Mouse (Mus musculus): ENCODE measurements around the gene Ttf1. TPM values are rescaled to one million over a fixed set of nuclear protein-coding genes. Genes with fewer than 3 reads are reported as not detected.

The Ttf1 gene
- polyA plus RNA-seq (2012; rRNA removed), result 4.4 and 4.9 TPM in 2 replicates

DNA sequence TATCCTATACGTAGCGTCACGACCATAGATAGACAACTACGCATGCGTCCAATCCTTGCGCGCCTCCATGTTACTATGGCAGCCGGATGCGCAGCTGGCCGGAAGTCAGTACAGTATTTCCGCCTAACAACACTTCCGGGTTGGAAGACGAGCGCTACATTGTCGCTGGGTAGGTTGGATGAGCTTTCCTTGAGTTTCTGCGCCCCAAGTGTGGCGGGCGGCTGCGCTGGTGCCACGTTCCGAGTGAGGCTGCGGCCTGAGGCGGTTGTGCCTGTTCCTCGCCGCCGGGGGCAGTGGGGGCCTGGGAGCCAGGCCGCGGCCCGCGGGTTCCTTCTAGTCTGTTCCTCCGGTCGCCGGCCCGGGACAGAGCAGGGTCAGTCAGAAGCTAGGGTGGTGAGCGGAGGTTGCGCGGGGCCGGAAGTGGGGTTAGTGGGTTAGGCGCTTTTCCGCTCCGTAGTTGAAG is at the start of gene Ttf1:
TSS of gene Ttf1 (plus strand) at position 128 of the 463 bp plus-strand sequence.

GRCm38 (mm10) chr2:29054991-29055390 is 5.1 kb upstream of the Ttf1 start, which contains the start of gene Cfap77:
Cfap77 (minus strand) TSS chr2:29055066.

DNA sequence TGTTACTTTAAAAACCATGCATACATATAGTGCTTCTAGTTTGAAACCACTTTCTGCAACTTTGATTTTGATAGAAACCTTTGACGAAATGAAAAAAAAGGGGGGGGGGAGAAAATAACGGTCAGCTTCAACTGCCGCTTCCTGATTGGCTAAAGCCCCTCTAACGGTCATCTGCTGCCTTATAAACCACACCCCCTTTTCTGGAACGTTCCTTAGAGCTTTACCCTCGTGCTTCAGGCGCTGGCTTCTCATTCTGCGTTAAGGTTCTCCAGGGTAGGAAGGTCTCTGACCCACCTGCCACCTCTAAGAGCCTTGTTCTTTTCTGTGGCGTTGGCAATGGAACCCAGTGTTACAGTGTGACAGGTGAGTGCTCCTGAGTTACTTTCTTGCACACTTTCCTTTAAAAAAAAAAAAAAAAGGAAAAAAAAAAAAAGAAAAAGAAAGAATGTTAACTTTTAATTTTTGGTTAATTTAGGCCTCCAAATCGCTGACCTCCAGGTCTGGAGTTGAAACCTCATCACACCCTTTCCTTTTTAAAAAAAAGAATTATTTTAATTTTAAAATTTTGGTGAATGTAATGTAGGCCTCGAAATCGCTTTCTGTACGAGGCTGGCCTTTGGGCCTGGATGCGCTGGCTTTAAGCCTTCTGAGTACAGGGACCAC is 64.0 kb downstream of the Ttf1 start, which contains the start of gene Setx:
TSS of gene Setx (plus strand) at position 275 of the 663 bp plus-strand sequence.

Other genes starting within 250 kb of the Ttf1 start
- 3.5 and 3.7 TPM in 2 replicates for gene Gtf3c4, start 219.9 kb upstream of the Ttf1 start, polyA plus RNA-seq (2012; rRNA removed)
- gene Ddx31, start 219.9 kb upstream of the Ttf1 start, polyA plus RNA-seq (2012; rRNA removed), result 2.6 and 2.9 TPM in 2 replicates
- not detected in 2 replicates for gene Barhl1, start 143.6 kb upstream of the Ttf1 start, polyA plus RNA-seq (2012; rRNA removed)
- 0.07 and 0.10 TPM in 2 replicates for gene Cfap77, start 5.2 kb upstream of the Ttf1 start, polyA plus RNA-seq (2012; rRNA removed)
- 2.4 and 2.6 TPM in 2 replicates for gene Setx, start 63.9 kb downstream of the Ttf1 start, polyA plus RNA-seq (2012; rRNA removed)
- 1.2 and 2.1 TPM in 2 replicates for gene Ntng2, start 192.7 kb downstream of the Ttf1 start, polyA plus RNA-seq (2012; rRNA removed)